Mouse (Mus musculus) ovary, postnatal 14 days (tissue): ENCODE data around the gene Zfp683.

Experiments used
- DNase-seq: peaks from one replicate; pipeline ENCODE4 v3.0.0; 2022; ENCODE audit warnings: low spot score

Gene Zfp683

DNA sequence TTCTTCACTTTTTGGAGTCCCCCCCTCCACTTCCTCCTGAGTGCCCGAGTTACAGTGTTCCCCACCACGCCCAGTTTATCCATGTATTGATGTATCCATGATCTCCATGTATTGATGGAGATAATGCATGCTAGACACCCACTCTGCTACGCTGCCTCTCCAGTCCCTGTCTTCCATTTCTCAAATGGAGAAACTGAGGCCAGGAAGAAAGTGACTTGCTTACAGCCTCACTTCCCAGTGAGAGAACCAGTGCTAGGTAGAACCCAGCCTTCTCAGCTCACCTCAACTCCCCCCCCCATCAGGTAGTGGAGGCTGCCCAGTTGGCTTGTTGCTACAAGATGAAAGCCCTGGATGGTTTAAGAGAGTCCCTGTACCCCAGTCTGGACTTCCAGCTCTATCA is at the start of gene Zfp683:
TSS of gene Zfp683 (plus strand) at position 301 of the 400 bp plus-strand sequence.
- no peak for DNase-seq

DNA sequence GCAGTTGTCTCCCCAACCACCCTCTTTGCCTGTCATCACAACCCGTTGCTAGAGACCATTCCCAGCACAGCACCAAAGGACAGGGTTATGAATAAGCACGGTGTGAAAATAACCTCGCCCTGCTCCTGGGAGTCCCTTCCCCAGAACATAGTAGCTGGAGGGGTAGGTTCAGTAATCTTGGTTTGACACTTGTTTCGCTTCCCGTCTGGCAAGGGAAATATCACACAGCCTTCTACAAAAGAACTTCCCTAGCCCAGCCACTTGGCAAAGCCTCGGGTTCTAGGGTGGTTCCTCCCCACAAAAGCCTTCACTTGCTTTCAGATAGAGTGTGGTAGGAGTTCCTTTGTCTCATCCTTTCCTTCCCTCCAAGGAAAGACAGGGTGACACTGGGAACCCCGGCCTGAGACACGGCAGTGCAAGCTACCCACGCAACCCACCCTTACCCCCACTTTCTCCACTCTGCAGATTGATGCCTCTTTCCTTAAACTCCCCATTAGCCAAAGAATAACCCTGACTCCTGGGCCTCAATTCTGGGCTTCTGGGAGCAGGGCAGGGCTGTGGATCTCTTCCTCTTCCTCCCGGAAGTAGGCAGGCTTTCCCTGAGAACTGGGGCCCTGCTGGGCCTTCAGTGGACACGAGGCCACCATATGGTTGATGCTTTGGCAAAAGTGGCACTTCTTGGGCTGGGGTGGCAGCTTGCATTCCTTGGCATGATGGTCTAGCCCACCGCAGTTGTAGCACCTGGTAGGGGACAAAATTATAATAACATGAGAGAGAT is 47.9 kb upstream of the Zfp683 start:
- no peak for DNase-seq

DNA sequence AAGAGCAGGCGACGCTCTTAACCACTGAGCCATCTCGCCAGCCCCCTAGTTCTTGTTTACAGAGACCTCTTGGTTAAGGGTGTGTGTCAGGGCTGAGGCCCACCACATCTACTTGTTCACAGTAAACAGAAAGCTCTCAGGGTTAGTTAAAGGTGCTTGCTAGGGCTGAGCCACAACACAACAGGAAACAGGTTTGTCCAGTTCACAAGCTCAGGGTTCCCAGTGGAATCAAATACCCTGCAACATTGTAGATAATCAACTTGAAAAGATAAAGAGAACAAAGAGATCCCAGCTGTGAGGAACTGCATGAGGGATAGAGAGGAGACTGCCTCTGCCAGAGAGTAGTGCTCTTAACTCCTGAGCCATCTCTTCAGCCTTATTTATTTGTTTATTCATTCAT is 46.8 kb upstream of the Zfp683 start:
- DNase-seq: no peak

DNA sequence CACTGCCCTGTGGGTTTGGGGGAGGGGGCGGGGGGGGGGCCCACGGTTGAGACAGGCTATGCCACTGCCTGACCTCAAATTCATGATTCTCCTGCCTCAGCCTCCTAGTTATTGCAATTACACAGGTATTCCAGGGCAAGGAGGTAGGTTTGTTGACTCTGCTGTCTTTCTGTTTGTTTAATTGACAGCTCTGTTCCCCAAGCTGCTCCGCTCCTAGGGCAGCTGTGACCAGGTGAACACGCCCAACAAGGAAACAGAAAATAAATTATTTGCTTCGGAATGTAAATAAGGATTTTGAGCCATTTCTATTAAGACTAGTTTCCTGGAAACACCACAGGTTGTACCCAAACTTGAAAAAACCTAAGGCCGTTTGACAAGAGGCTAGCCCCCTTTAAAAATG is 43.9 kb upstream of the Zfp683 start:
- DNase-seq: no peak

DNA sequence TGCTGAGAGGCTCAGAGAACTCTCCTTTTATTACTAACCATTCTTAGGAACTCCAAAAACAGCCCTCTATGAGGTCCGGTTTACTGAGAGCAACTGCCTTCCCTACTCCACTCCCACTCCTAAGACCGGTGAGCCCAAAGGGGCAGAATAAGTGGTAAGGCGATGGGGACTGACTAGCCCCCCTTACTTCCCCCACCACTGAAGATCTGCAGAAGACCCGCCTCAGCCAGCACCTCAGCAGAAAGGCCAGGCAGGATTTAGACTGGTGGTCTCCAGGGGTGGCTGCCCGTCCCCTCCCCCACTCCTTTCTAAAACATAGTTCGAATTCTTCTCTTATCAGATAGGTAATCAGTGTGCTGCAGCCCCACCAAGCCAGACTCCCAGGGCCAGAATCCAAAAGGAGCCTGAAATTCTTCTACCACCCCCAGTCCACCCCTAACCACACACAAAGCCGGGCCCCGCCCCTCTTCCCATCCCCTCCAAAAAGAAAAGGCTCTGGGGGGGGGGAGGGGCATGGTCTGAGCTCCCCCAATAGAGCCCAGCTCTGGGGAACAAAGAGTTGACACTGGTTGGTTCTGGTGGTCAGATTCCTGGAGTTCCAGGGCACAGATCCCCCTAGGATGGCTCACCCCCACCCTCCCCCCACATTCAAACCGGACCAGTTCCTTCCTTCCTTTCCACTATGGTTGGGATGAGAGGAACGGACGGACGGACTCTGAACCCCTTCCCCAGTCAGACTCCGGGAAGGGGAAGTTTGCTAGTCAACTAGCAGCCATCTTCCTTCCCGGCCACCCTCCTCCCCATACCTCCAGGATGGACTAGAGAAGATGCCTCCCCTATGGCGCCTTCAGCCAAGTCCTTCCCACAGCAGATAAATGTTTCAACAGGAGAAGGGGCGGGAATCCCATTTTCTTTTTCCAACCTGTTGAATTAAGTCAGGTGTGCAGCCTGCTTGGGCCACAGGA is 41.9 kb upstream of the Zfp683 start:
- DNase-seq: no peak

DNA sequence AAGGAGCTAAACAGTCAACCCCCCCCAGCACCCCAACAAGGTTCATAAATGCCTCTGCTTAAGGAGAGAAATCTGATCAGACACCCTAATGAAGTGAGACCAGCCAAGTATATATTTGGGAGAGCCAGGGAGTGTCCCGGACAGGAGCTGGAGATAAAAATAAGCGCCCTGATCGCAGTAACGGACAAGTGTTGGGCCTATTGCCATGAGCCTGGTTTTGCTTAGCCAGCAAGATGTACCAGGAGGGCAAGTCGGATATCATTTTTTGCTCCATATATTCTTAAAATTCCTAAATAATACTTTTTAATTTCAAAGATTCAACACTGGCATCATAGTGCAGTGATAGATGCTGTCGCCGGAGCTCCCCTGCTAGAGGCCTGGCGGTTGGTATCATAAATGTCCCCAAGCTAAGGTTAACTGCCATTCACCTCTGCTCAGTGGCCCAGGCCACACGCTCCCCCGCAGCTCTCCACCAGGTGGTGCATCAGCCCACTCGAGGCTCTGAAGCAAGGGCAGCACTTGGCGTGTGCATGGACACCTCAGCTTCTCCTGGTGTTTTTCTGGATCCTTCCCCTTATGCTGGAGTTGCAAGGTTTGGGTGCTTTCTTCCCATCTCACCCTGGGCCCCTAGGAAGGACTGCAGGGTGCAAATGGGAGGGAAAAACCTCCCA is 40.6 kb upstream of the Zfp683 start:
- no peak for DNase-seq

DNA sequence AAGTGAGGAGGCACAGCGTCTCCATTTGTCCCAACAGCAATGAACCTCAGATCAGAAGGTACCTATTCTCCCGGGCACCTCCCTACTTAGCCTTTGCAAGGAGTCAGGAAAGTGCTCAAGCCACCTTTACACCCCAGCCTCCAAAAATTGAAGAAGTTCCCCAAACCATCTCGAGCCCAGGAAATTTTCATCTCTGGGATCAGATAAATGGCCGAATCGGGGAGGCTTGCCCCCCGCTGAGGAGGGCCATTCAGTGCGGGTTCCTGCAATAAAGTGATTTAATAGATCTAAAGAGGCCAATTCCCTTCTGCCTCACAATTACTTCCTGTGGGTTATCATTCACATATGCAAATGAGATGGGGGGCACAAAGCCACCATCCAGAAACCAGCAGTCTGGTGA is 37.4 kb upstream of the Zfp683 start:
- DNase-seq: no peak

DNA sequence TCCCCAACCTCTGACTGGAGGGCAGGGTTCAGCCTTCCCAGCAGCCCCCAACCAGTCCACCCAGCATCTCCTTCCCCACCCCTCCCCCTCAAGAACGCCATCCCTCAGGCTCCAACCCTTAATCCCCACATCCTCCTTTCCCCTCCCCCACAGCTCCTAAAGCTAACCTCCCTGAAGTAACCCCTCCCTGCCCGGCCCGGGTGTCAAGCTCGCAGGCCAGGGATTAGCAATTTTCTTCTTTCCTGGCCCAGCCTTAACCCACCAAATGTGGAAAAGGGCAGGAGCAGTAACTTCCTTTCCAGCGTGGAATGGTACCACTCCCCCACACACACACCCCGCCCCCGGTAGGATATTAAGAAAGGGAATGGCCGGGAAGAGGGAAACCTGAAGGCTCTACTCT is 36.9 kb upstream of the Zfp683 start:
- no peak for DNase-seq

DNA sequence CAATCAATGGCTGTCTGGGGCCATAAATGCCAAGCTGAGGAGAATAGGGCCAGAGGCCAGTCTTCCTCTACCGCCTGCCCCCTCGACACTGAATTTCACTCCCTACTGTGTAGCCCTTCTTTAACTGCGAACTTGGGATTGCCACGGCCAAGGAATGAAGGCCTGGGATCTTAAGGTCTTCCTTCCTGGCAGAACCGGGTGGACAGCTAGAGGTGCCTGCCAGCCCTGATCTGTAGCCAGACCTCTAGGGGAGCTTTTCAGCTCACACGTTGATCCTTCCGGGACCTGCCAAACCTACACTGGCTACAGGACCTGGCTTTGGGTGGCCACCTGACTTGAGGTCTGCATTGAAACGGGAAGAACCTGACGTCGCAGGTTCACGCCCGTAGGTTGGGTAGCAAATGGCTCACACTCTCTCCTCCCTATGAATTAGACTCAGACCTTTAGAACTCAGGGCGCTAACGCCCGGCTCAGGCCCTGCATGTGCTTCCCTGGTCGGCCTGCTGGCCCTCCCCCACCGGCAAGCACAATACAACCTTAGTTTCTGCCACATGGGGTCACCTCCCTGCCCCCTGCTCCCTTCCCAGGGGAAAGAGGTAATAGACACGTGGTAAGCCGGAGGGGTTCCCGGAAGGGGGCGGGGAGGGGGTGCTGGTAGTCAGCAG is 36.3 kb upstream of the Zfp683 start:
- DNase-seq: no peak

DNA sequence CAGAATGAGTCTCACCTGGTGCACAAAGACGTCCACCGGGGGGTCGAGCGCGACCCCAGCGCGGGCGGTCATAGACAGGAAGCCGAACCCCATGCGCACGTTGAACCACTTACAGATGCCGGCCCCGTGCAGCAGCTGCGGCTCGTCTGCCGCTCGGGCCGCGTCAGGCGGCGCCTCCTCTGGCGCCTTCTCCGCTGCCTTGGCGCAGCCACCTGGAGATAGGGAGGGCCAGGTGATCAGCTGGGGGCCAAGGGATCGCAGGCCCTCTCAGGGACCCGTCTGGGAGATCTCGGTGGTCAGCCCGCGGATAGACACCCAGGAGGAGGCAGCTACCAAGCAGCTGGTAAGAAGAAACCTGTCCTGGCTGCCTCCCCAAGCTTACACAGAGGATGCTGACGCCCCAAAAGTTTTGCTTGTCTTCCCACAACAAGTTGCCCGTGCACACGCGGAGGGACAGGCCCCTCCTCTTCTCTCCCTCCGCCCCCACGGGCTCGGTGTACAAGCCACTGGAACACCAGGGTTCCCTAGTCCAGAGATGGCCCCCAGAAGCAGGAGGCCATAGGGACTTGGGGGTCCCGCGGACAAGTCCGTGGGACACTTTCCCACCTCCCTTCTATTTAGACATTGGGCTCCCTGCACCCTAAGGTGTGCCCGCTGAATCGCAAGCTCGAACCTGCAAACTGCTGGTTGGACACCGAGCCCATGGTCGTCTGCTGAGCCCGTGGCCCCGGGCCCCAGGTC is 35.4 kb upstream of the Zfp683 start:
- DNase-seq: no peak

DNA sequence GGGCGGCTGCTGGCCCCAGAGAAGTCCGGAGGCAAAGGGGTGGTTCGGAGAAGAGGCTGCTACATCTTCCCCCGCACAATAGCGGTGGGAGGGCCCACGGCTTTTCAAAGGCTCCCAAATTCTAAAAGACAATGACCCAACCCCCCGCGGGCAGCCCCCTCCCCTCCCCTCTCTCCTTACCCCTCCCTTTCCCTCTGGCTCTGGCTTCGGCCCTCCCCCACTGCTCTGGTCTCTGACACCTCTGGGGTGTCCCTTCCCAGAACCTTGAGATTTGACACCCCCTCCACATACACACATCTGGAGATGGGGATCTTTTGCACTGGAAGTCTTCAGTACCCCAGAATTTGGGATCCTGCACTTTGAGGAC is 34.9 kb upstream of the Zfp683 start, which contains the start of gene Lin28a:
TSS of gene Lin28a (minus strand) at position 63 of the 367 bp plus-strand sequence.
- no peak for DNase-seq

DNA sequence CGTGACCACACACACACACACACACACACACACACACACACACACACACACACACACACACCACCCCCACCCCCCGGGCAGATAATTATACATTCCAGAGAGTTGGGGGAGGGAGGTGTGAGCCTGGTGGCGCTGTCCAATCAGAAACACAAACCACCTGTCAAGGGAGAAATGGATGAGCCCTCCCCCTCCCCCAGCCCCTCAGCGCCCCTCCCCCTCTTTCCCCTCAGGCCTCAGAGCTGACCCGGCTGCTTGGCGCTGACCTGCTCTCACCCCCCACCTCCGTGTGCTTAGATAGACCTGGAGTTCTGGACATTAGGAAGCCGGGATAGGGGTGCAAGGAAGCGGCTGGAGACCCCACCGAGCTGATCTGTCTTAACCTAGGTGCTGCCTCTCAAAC is 34.4 kb upstream of the Zfp683 start:
- no peak for DNase-seq

DNA sequence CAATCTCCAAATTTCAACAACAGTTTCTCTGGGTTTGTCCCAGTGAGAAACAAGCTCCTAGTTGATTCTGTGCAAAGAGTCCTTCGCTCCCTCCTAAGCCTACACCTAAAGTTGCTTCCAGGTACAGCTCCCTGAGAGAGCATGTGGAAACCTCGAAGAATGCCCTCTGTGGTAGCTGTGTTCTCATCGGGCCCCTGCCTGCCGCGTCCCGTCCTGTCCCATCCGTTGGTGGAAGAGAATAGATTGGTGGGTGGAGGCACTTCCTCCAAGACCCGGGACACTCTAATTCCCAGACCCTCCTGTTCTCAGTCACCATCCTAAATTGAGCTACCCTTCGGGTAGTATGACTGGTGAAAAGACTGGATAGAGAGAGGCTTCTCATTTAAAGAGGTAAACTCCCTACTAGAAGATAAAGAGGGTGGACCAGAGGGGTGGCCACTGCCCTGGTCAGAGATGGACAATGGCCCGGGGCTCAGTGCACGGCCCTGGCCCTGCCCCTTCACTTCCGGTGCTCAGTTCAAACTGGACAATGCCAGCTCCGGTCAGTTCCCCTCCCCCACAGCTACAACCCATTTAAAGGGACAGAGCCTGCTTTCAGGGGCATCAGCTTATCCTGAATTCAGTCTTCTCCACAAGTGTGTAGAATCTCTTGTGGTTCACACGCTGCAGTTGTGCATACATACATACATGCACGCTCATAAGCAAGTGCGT is 33.8 kb upstream of the Zfp683 start:
- DNase-seq: no peak

DNA sequence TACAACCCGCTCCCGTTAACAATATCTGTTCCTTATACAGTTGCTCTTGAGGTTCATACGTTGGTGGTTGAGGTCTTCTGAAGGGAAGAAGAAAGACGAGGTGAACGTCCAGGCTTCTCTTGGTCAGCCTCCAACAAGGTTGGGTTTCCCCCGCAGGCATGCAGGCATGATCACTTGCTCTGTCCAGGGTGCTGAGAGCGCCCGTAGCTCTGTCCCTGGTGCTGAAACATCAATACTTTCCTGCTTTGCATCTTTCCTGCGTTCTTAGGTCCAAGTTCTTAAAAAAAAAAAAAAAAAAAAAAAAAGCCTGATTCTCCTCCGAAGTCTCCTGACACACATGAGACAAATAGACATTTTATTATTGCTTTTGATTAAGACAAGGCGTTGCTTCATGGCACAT is 33.0 kb upstream of the Zfp683 start:
- DNase-seq: peak; percentile 83

DNA sequence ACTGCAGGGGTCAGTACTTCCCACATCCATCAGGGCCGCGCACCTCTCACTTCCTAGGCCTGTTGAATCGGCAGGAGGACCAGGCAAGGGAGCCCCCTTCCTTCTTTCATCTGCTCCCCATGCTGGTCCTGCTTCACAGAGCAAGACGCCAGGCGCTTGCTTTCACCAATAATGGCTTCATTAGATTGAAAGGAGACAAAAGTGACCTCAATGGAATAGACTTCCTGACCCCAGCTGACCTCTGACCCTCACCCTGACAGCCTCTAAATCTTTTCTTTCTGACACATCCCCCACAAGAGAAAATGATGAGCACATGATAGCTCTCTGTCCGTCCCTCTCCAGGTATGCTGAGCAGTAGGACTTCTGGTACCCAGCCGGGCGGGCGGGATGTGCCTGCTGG is 27.8 kb upstream of the Zfp683 start:
- no peak for DNase-seq

DNA sequence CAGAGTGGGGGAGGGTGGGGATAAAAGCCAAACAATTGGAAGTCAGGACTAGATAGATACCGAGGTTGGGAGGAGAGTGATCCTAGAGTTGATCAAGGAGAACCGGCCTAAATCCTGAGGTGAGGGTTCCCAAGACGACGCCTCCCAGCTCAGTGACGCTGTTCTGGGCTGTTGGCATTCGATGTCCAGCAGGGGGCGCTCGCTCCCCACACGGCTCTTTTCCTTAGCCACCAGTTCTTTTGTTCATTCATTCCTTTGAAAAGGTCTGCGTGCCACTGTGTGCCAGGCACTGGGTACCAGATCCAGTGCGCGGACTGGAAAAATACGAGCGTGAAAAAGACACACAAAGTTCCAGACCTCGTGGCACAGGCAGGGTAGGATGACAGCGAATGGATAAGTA is 17.7 kb upstream of the Zfp683 start:
- DNase-seq: peak; percentile 70

DNA sequence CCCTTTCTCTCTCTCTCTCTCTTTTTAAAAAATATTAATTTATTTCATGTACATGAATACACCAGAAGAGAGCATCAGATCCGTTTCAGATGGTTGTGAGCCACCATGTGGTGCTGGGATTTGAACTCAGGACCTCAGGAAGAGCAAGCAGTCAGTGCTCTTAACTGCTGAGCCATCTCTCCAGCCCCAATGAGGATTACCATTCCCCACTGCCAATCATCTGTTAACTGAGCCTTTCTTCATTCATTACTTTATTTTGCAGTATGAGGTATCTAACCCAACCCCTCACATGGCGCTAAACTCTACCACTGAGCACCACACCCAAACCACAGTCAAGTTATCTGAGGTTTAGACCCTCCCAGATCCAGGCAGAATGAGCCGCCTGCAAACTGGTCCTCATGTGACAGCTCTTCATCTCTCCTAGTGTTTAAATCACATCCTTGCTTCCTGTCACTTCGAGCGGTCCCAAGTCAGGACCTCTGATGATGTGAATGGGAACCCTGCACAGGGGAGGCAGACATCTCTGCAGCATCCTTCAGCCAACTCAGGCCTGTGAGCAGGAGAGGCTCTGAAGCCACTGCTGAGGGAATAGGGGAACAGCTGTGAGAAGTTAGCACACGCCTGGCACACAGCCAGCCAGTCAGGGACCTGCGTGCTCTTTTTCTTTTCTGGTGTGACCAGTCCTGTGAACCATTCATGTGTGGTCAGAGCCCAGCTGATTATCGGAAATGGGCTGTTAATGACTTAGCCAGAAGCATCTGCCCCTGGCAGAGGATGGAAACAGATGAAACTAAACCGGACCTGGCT is 12.1 kb upstream of the Zfp683 start:
- no peak for DNase-seq

DNA sequence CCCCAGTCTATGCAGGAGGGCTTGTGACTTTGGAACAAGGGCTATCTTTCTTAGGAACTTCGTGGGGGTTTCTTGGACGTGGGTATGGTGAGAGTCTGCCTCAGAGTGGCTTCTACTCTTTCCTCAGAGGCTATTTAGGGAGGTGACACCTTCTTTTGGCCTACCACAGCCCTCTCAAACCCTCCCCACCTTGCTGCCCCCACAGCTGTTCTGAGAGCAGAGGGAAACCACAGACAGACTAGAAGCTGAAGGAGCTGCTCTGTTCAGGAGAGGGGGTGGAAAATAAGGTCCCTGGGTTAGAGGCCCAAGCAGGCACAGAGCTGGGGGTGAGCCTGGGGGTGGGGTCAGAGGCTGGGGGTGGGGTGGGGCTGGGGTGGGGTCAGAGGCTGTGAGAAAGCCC is 10.6 kb upstream of the Zfp683 start:
- no peak for DNase-seq

DNA sequence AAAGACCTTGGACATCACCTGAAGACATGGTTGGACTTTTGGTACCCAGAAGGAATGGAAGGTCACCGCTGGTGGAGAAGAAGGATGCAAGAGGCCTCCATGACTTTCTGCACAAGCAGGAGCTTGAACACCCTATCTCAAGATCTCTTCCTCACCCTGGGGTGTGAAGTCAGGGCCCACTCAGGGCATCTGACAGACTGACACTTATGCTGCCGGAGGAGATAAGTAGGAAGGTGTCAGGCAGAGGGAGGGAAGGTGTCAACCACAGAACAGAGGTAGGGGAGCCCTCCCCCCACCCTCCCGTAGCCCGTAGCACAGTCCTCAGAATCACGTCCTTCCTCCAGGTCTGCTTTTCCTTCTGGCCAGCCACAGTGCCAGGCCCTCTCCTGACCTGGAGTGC is 6.0 kb upstream of the Zfp683 start:
- DNase-seq: no peak

DNA sequence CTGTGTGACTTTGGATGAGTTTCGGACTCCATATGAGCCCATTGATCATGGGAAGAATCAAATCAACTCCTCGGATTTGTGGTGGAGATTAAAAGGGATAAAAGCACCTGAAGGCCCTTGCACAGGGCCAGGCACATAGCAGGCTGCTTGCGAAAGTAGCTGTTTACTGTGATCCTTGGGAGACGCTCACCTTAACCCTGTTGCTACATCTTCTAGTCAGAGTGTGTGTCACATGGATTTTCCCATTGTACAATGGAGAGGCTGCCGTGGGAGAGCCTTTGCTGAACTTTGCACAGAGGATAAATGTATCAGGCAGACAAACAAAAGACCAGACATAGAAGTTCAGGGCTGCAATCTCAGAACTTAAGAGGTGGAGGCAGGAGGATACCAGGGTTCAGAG is 1.7 kb upstream of the Zfp683 start:
- DNase-seq: no peak
